Mouse (Mus musculus) hindbrain, embryonic 15.5 days (tissue): Measurements from ENCODE around the gene Dkk2. TPM values are rescaled to one million over a fixed set of nuclear protein-coding genes. Genes with fewer than 3 reads are reported as not detected.
A peak's percentile ranks its signal among the peaks of the same experiment; 100 is the strongest.

ENCODE experiments used
- ATAC-seq: fragments of 200-750 bp; cut with Nextera tagmentation; 2 replicates; pipeline ENCODE4 v1.8.0; 2017; ENCODE audit warnings: low read depth, moderate number of reproducible peaks, moderate TSS enrichment; ENCODE audit not compliant: low FRiP score
- H3K27ac ChIP-seq: fragments of 300-500 bp; sonication (generic); replicated peaks from 2 replicates; pipeline ENCODE4 v1.5.1; 2015; ENCODE audit warnings: mild to moderate bottlenecking, inconsistent platforms
- H3K27me3 ChIP-seq: fragments of 300-500 bp; sonication (generic); 2 replicates; pipeline ENCODE4 v1.6.1; 2015; ENCODE audit warnings: control low read depth, inconsistent platforms
- H3K36me3 ChIP-seq: fragments of 300-500 bp; sonication (generic); 2 replicates; pipeline ENCODE4 v1.6.1; 2015; ENCODE audit warnings: control low read depth, inconsistent platforms
- H3K4me1 ChIP-seq: fragments of 300-500 bp; sonication (generic); replicated peaks from 2 replicates; pipeline ENCODE4 v1.6.1; 2015; ENCODE audit warnings: control low read depth, inconsistent platforms
- H3K4me2 ChIP-seq: fragments of 300-500 bp; sonication (generic); 2 replicates; pipeline ENCODE4 v1.6.1; 2015; ENCODE audit warnings: moderate library complexity, mild to moderate bottlenecking, inconsistent platforms
- H3K4me3 ChIP-seq: fragments of 300-500 bp; sonication (generic); 2 replicates; pipeline ENCODE4 v1.5.1; 2015; ENCODE audit warnings: mild to moderate bottlenecking, inconsistent platforms
- H3K9ac ChIP-seq: fragments of 300-500 bp; sonication (generic); 2 replicates; pipeline ENCODE4 v1.6.1; 2015; ENCODE audit warnings: inconsistent platforms
- H3K9me3 ChIP-seq: fragments of 300-500 bp; sonication (generic); 2 replicates; pipeline ENCODE4 v1.6.1; 2016; ENCODE audit warnings: control low read depth, inconsistent platforms
- WGBS: fragments of 180-500 bp; shearing (Covaris S2); methylation state at CpG from one replicate; pipeline ENCODE4 v1.1.7; 2015; 5-methylcytosine and 5-hydroxymethylcytosine counted together
- polyA plus RNA-seq: library from polyadenylated mRNA; unstranded; fragments of >200 nt; fragmentation: Nextera tagmentation; extraction: Ambion mirVana; gene quantifications from 2 replicates; pipeline ENCODE4 v1.2.1, GENCODE M21; 2015

The Dkk2 gene
- polyA plus RNA-seq, 1 experiment from 2014 or later: 1.6 TPM

DNA sequence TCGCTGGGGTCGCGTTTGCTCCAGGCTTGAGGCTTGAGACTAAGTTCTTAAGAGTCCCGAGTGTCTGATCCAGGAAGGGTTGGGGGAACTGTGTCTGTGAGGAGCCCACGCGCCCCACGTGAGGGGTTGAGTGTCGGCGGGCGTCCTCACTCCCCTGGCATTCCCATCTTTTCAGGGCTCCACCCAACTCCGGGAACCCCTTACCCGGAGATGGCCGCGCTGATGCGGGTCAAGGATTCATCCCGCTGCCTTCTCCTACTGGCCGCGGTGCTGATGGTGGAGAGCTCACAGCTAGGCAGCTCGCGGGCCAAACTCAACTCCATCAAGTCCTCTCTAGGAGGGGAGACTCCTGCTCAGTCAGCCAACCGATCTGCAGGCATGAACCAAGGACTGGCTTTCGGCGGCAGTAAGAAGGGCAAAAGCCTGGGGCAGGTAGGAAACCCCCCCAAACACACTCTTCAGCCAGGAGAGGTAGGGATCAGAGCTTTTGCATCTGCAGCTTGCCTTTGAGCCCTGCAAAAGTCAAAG lies 795 bp downstream of the Dkk2 start:
- H3K4me2 ChIP-seq: peak overlapping the region; percentile 100
- H3K9ac ChIP-seq: peak overlapping the region; percentile 40
- 0% methylated on average over 23 of the region's 23 CpGs for WGBS
- no peak overlapping the region for H3K27ac ChIP-seq
- no peak for ATAC-seq
- H3K27me3 ChIP-seq: peaks cover 26% of the 10 kb centered on the region
- no peaks in the 10 kb centered on the region for H3K36me3 ChIP-seq
- H3K4me1 ChIP-seq: peaks cover 41% of the 10 kb centered on the region
- H3K4me3 ChIP-seq: peak overlapping the region; percentile 52
- H3K9me3 ChIP-seq: no peaks in the 10 kb centered on the region

- no peaks in the 10 kb centered on the region for H3K36me3 ChIP-seq
- peak overlapping the region; percentile 52 for H3K4me3 ChIP-seq
- no peak overlapping the region for H3K27ac ChIP-seq
- no peak for ATAC-seq
- peaks cover 41% of the 10 kb centered on the region for H3K4me1 ChIP-seq
- WGBS: 24% methylated on average over 5 of the region's 5 CpGs
- H3K27me3 ChIP-seq: peaks cover 26% of the 10 kb centered on the region
- H3K9me3 ChIP-seq: no peaks in the 10 kb centered on the region
- peak overlapping the region; percentile 100 for H3K4me2 ChIP-seq
- H3K9ac ChIP-seq: no peak overlapping the region
Observed at GRCm38 (mm10) chr3:132086461-132086860, 1.4 kb downstream of the Dkk2 start.

DNA sequence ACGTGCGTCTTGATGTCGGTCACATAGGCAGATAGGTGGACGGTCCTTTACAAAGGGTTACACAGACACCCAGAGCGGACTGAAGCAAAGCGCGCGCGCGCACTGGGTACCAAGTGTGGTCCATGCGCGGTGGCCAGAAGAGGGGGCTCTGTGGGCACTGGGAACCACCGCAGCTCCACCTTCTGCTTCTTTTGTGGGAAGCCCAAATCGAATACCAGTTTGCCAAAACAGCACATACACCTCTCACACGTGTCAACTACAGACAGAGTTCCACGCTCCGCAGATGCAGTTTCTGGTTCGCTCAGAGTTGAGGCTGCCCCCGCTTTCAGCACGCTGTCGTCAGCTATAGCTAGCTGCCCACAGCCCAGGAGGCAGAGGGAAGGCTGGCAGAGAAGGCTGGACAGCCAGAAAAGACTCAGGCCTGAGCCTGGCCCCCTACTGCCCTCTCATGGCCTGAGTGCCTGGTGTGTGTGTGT lies 2.0 kb downstream of the Dkk2 start:
- peaks cover 41% of the 10 kb centered on the region for H3K4me1 ChIP-seq
- peak; percentile 91 for ATAC-seq
- H3K27me3 ChIP-seq: peaks cover 26% of the 10 kb centered on the region
- under 1% methylated on average over 21 of the region's 21 CpGs for WGBS
- no peaks in the 10 kb centered on the region for H3K36me3 ChIP-seq
- H3K9me3 ChIP-seq: no peaks in the 10 kb centered on the region
- peak overlapping the region; percentile 52 for H3K4me3 ChIP-seq
- H3K9ac ChIP-seq: peak overlapping the region; percentile 45
- H3K4me2 ChIP-seq: peak overlapping the region; percentile 100
- 0 out of 2 replicates have a peak overlapping the region, but pooled peaks have one; percentile 59 for H3K27ac ChIP-seq

DNA sequence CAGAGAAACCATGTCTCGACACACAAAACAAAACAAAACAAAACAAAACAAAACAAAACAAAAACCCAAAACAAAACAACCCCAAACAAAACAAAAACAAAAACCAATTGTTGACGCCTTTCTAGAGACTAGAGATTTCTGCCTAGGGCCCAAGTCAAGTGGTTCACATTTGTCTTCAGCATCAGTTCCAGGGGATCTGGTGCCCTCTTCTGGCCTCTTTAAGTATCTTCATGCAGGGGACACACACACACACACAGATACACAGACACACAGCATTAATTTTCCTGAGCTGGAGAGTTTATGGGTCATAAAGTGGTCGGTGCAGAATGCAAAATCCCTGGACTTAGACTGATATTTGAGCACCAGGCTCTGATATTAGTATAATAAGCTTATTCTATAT lies 7.9 kb downstream of the Dkk2 start:
- H3K9ac ChIP-seq: no peak overlapping the region
- no peak for ATAC-seq
- no peaks in the 10 kb centered on the region for H3K9me3 ChIP-seq
- peaks cover under 1% of the 10 kb centered on the region; the same call in 1 of the 2 replicates for H3K27me3 ChIP-seq
- H3K4me2 ChIP-seq: no peak overlapping the region
- WGBS: 94% methylated on average over 3 of the region's 3 CpGs
- H3K36me3 ChIP-seq: no peaks in the 10 kb centered on the region
- no peak overlapping the region for H3K27ac ChIP-seq
- no peaks in the 10 kb centered on the region; the same call in 1 of the 2 replicates for H3K4me1 ChIP-seq
- H3K4me3 ChIP-seq: no peak overlapping the region

- Histone ChIP-seq H3K4me1 (no peaks in the 10 kb centered on the region), H3K27me3 (no peaks in the 10 kb centered on the region), H3K27ac (no peak overlapping the region), H3K9me3 (no peaks in the 10 kb centered on the region), H3K4me3 (no peak overlapping the region), H3K4me2 (no peak overlapping the region), H3K9ac (no peak overlapping the region), H3K36me3 (no peaks in the 10 kb centered on the region)
- 79% methylated on average over 6 of the region's 6 CpGs for WGBS
- ATAC-seq: no peak
Observed at GRCm38 (mm10) chr3:132096296-132096695, 11.2 kb downstream of the Dkk2 start.

DNA sequence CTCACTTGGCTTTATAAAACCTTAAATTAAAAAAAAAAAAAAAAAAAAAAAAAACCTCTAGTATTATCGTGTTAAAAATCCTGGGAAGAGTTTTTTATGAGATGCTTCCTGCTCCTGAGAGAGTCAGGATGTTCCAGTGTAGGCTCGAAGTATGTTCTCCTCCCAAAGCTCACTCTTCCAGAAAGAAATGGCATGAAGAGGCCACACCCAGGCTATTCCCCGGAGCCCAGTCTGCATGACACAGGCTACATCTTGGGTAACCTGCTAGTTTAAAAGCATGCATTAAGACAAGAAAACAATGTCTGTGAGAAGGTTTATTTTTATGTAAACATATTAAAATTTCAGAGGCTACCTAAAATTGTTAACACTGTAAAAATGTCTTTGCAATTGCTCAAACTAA lies 15.7 kb downstream of the Dkk2 start:
- no peak overlapping the region for H3K9ac ChIP-seq
- 77% methylated on average over 3 of the region's 3 CpGs for WGBS
- no peaks in the 10 kb centered on the region for H3K9me3 ChIP-seq
- H3K4me2 ChIP-seq: no peak overlapping the region
- no peak overlapping the region for H3K27ac ChIP-seq
- H3K4me1 ChIP-seq: no peaks in the 10 kb centered on the region
- H3K4me3 ChIP-seq: no peak overlapping the region
- ATAC-seq: no peak
- H3K27me3 ChIP-seq: no peaks in the 10 kb centered on the region
- H3K36me3 ChIP-seq: no peaks in the 10 kb centered on the region

DNA sequence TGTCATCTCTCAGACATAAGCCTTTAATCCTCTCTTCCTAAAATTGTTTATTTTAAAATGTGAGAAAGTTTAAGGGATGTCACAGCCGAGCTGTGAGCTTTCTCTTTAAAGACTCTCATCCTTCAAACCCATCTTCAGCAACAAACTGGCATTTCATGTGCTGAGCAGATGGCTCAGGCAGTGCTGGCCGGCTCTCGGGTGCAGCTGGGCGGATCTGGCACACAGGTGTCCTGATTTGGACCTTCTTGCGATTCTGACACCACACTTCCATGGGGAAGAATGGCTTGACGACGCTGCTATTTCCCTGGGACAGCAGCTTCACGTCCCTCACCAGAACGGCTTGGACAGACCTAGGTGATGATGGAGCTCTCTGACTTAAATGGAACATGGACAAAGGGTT lies 17.9 kb downstream of the Dkk2 start:
- Histone ChIP-seq H3K4me3 (no peak overlapping the region), H3K4me1 (no peaks in the 10 kb centered on the region), H3K27ac (no peak overlapping the region), H3K9ac (no peak overlapping the region), H3K27me3 (no peaks in the 10 kb centered on the region), H3K9me3 (no peaks in the 10 kb centered on the region), H3K4me2 (no peak overlapping the region), H3K36me3 (no peaks in the 10 kb centered on the region)
- ATAC-seq: no peak
- WGBS: 58% methylated on average over 9 of the region's 9 CpGs

DNA sequence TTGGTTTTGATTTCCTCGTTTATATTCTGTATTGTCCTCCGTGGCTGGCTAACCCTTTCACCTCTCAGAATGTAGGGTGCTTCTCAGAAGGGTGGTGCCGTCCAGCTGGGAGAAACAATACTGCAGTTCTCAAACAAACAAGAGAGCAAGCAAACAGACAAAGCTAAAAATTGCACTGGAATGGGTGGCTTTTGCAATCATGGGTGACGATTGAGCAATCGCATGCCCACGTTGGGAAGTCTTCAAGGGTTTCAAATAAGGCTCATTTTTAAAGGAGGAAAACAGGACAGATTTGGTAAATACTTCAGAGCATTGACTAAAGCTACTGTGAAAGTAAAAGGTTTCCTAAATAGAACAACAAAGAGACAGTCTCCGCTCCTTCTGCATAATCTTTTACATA lies 18.4 kb downstream of the Dkk2 start:
- H3K9me3 ChIP-seq: no peaks in the 10 kb centered on the region
- 47% methylated on average over 7 of the region's 7 CpGs for WGBS
- H3K27me3 ChIP-seq: no peaks in the 10 kb centered on the region
- no peak overlapping the region for H3K9ac ChIP-seq
- no peaks in the 10 kb centered on the region for H3K36me3 ChIP-seq
- H3K4me3 ChIP-seq: no peak overlapping the region
- H3K4me1 ChIP-seq: no peaks in the 10 kb centered on the region
- no peak overlapping the region for H3K4me2 ChIP-seq
- H3K27ac ChIP-seq: no peak overlapping the region
- no peak for ATAC-seq

DNA sequence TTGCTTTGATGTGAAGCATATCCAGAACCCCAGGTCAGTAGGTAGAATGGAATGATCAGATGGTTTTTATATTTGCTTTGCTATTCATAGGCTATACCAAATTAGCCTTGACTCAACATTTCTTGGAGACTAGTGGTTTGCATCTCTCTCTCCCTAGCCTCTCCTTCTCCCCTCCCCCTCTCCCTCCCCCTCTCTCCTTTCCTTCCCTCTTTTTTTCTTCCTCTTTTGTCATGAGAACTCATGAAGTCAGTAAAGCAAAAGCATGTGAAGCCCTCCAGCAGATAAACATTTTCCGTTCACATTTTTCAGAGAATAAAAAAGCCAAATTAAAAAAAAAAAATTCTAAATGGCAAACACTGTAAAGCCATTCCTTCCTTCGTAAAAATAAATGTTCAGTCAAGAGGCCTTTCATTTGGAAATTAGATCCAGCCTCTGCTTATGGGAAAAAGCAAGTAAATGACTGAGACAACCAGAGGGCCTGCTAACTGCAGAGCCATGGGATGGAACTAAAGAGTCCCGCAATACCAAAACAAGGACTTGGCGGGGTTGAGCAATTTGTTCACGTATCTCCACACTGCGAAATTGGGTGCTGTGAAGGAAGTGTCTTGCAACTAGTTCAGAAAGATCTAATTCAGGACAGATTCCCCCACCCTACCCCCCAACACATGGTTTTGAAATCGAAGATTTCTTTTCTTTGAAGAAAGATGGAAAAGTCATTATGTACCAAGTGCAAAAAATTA lies 30.9 kb downstream of the Dkk2 start:
- H3K27ac ChIP-seq: no peak overlapping the region
- no peaks in the 10 kb centered on the region for H3K9me3 ChIP-seq
- no peak for ATAC-seq
- no peaks in the 10 kb centered on the region for H3K36me3 ChIP-seq
- H3K9ac ChIP-seq: no peak overlapping the region
- no peaks in the 10 kb centered on the region for H3K27me3 ChIP-seq
- 84% methylated on average over 7 of the region's 7 CpGs for WGBS
- no peak overlapping the region for H3K4me2 ChIP-seq
- no peak overlapping the region for H3K4me3 ChIP-seq
- no peaks in the 10 kb centered on the region for H3K4me1 ChIP-seq

DNA sequence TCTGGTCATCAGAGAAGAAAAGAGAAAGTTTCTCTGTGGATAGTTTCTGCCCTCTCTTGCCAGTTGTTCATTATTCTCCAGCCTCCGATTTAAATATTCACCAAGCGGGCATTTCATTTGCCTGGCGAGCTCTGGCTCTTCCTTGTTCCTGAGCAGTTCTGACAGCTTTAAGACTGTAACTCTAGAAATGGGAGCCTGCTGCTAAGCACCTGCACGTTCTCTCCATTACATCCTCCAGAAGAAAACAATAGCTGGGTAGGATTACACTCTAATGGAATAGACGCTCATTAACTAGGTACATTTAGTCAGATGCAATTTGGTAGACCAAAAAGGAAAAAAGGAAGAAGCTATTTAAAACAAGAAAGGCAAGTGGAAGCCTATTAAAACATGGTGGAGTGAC lies 36.3 kb downstream of the Dkk2 start:
- ATAC-seq: no peak
- Histone ChIP-seq H3K9ac (no peak overlapping the region), H3K4me2 (no peak overlapping the region), H3K36me3 (no peaks in the 10 kb centered on the region), H3K27me3 (no peaks in the 10 kb centered on the region), H3K27ac (no peak overlapping the region), H3K4me3 (no peak overlapping the region), H3K4me1 (no peaks in the 10 kb centered on the region), H3K9me3 (no peaks in the 10 kb centered on the region)
- 73% methylated on average over 5 of the region's 5 CpGs for WGBS

DNA sequence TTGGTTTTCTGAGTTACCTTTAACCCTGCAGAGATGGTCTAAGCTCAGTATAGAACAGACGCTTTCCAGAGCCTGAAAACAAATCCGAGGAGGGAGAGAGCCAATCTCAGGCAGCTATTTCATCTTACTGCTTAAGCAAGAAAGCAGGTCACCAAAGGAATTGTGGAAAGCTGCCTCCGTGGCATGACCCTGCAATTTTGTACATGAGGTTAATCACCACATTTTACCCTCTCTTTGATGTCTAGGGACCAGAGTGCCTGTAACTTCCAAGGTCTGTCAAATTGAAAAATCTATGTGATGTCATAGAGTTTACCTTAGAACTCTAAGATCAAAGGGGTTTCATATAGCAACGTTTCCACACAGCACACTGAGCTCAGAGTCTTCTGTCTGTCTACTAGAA lies 37.5 kb downstream of the Dkk2 start:
- 72% methylated on average over 4 of the region's 4 CpGs for WGBS
- Histone ChIP-seq H3K9me3 (no peaks in the 10 kb centered on the region), H3K4me3 (no peak overlapping the region), H3K36me3 (no peaks in the 10 kb centered on the region), H3K4me2 (no peak overlapping the region), H3K4me1 (no peaks in the 10 kb centered on the region), H3K9ac (no peak overlapping the region), H3K27me3 (no peaks in the 10 kb centered on the region), H3K27ac (no peak overlapping the region)
- no peak for ATAC-seq

DNA sequence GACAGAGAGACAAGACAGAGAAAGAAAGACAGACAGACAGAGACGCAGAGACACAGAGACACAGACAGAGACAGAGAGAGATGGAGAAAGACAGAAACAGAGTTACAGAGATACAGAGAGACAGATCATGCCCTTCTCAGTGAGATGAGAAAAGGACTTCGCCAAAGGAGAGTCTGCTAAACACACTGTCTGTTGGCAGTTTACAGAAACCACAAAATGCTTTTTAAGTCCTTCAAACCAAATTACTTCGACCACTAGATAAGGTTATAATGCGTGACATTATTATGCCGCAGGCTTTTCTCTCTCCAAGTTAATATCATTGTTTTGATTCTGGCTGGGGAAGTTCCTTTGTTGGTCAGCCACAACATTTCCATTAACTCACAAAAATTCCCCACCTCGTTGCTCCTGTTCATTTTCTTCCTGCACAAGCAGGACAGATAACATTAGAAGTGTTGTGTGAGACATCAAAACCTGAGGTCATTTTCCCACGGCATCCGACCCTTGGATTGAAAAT lies 40.2 kb downstream of the Dkk2 start:
- Histone ChIP-seq H3K9ac (no peak overlapping the region), H3K4me3 (no peak overlapping the region), H3K27ac (no peak overlapping the region), H3K36me3 (no peaks in the 10 kb centered on the region), H3K4me1 (no peaks in the 10 kb centered on the region), H3K27me3 (no peaks in the 10 kb centered on the region), H3K9me3 (no peaks in the 10 kb centered on the region), H3K4me2 (no peak overlapping the region)
- ATAC-seq: no peak
- WGBS: 80% methylated on average over 8 of the region's 8 CpGs
